Mouse (Mus musculus) lung, embryonic 15.5 days (tissue): ENCODE results near the gene Glra3. TPM values are rescaled to one million over a fixed set of nuclear protein-coding genes. Genes with fewer than 3 reads are reported as not detected.

Source experiments
- ATAC-seq: fragments of 200-750 bp; cut with Nextera tagmentation; 2 replicates; pipeline ENCODE4 v1.8.0; 2017; ENCODE audit warnings: moderate number of reproducible peaks, borderline replicate concordance; ENCODE audit not compliant: low FRiP score, low TSS enrichment; ENCODE audit errors: extremely low read depth
- H3K27ac ChIP-seq: fragments of 300-500 bp; sonication (generic); 2 replicates; pipeline ENCODE4 v1.5.1; 2015; ENCODE audit warnings: moderate library complexity, mild to moderate bottlenecking, inconsistent platforms
- H3K27me3 ChIP-seq: fragments of 300-500 bp; sonication (generic); 2 replicates; pipeline ENCODE4 v1.6.1; 2015; ENCODE audit warnings: inconsistent platforms
- H3K36me3 ChIP-seq: fragments of 300-500 bp; sonication (generic); 2 replicates; pipeline ENCODE4 v1.6.1; 2015; ENCODE audit warnings: inconsistent platforms
- H3K4me1 ChIP-seq: fragments of 300-500 bp; sonication (generic); 2 replicates; pipeline ENCODE4 v1.6.1; 2015; ENCODE audit warnings: inconsistent platforms
- H3K4me2 ChIP-seq: fragments of 300-500 bp; sonication (generic); 2 replicates; pipeline ENCODE4 v1.6.1; 2015; ENCODE audit warnings: inconsistent platforms, mild to moderate bottlenecking, moderate library complexity
- H3K4me3 ChIP-seq: fragments of 300-500 bp; sonication (generic); 2 replicates; pipeline ENCODE4 v1.5.1; 2015; ENCODE audit warnings: mild to moderate bottlenecking, inconsistent platforms
- H3K9ac ChIP-seq: fragments of 300-500 bp; sonication (generic); 2 replicates; pipeline ENCODE4 v1.6.1; 2015; ENCODE audit warnings: inconsistent platforms
- H3K9me3 ChIP-seq: fragments of 300-500 bp; sonication (generic); 2 replicates; pipeline ENCODE4 v1.6.1; 2016; ENCODE audit warnings: inconsistent platforms
- WGBS: fragments of 180-500 bp; shearing (Covaris S2); methylation state at CpG from one replicate; pipeline ENCODE4 v1.1.7; 2015; 5-methylcytosine and 5-hydroxymethylcytosine counted together
- polyA plus RNA-seq: library from polyadenylated mRNA; unstranded; fragments of >200 nt; fragmentation: Nextera tagmentation; extraction: Ambion mirVana; gene quantifications from 2 replicates; pipeline ENCODE4 v1.2.1, GENCODE M21; 2015

Gene Glra3
- polyA plus RNA-seq, result not detected in 2 replicates

GRCm38 (mm10) chr8:55939870-55940525 is at the start of gene Glra3:
Gene Glra3 (plus strand): TSS chr8:55940460.
- H3K9me3 ChIP-seq, result no peaks in the 10 kb centered on the region
- no peak for ATAC-seq
- WGBS, result 12% methylated on average over 11 of the region's 11 CpGs
- H3K9ac ChIP-seq, result no peak within 1 kb of the TSS
- H3K27me3 ChIP-seq, result no peaks in the 10 kb centered on the region
- no peaks in the 10 kb centered on the region for H3K36me3 ChIP-seq
- no peak within 1 kb of the TSS for H3K4me2 ChIP-seq
- no peak within 1 kb of the TSS for H3K27ac ChIP-seq
- H3K4me1 ChIP-seq, result no peaks in the 10 kb centered on the region
- no peak within 1 kb of the TSS for H3K4me3 ChIP-seq

- H3K27ac ChIP-seq, result no peak within 1 kb of the TSS
- H3K27me3 ChIP-seq, result no peaks in the 10 kb centered on the region
- no peak within 1 kb of the TSS for H3K4me2 ChIP-seq
- H3K36me3 ChIP-seq, result no peaks in the 10 kb centered on the region
- no peak for ATAC-seq
- no peak within 1 kb of the TSS for H3K4me3 ChIP-seq
- 76% methylated on average over 1 of the region's 1 CpGs for WGBS
- H3K4me1 ChIP-seq, result no peaks in the 10 kb centered on the region
- no peaks in the 10 kb centered on the region for H3K9me3 ChIP-seq
- no peak within 1 kb of the TSS for H3K9ac ChIP-seq
These were observed 33.4 kb upstream of the Glra3 start, which contains the start of gene Adam29 for GRCm38 (mm10) chr8:55906848-55907247. Gene Adam29 (minus strand): TSS chr8:55906948.

GRCm38 (mm10) chr8:55940526-55940880 is 243 bp downstream of the Glra3 start:
- 2% methylated on average over 8 of the region's 8 CpGs for WGBS
- H3K36me3 ChIP-seq, result no peaks in the 10 kb centered on the region
- H3K27me3 ChIP-seq, result no peaks in the 10 kb centered on the region
- ATAC-seq, result no peak; the same call in 1 of the 2 replicates
- H3K4me3 ChIP-seq, result no peak overlapping the region
- H3K9ac ChIP-seq, result no peak overlapping the region
- H3K4me2 ChIP-seq, result no peak overlapping the region
- H3K27ac ChIP-seq, result no peak overlapping the region
- H3K4me1 ChIP-seq, result no peaks in the 10 kb centered on the region
- H3K9me3 ChIP-seq, result no peaks in the 10 kb centered on the region

- H3K27me3 ChIP-seq, result no peaks in the 10 kb centered on the region
- no peaks in the 10 kb centered on the region for H3K9me3 ChIP-seq
- H3K4me3 ChIP-seq, result no peak overlapping the region
- no peak overlapping the region for H3K27ac ChIP-seq
- H3K36me3 ChIP-seq, result no peaks in the 10 kb centered on the region
- no peak for ATAC-seq
- 73% methylated on average over 3 of the region's 3 CpGs for WGBS
- H3K9ac ChIP-seq, result no peak overlapping the region
- no peak overlapping the region for H3K4me2 ChIP-seq
- H3K4me1 ChIP-seq, result no peaks in the 10 kb centered on the region
These were observed 24.6 kb downstream of the Glra3 start for GRCm38 (mm10) chr8:55964759-55965320.

GRCm38 (mm10) chr8:55997859-55998258 is 57.6 kb downstream of the Glra3 start:
- H3K9ac ChIP-seq, result no peak overlapping the region
- 51% methylated on average over 3 of the region's 3 CpGs for WGBS
- no peaks in the 10 kb centered on the region for H3K27me3 ChIP-seq
- no peaks in the 10 kb centered on the region for H3K9me3 ChIP-seq
- no peaks in the 10 kb centered on the region for H3K36me3 ChIP-seq
- H3K4me1 ChIP-seq, result no peaks in the 10 kb centered on the region
- no peak overlapping the region for H3K4me3 ChIP-seq
- no peak for ATAC-seq
- H3K4me2 ChIP-seq, result no peak overlapping the region
- no peak overlapping the region for H3K27ac ChIP-seq

GRCm38 (mm10) chr8:56054324-56054723 is 114.1 kb downstream of the Glra3 start:
- no peak for ATAC-seq
- no peaks in the 10 kb centered on the region for H3K4me1 ChIP-seq
- no peak overlapping the region for H3K4me3 ChIP-seq
- H3K36me3 ChIP-seq, result no peaks in the 10 kb centered on the region
- no peak overlapping the region for H3K4me2 ChIP-seq
- no peaks in the 10 kb centered on the region for H3K9me3 ChIP-seq
- WGBS, result 37% methylated on average over 2 of the region's 2 CpGs
- H3K27me3 ChIP-seq, result no peaks in the 10 kb centered on the region
- no peak overlapping the region for H3K9ac ChIP-seq
- H3K27ac ChIP-seq, result no peak overlapping the region

- Histone ChIP-seq H3K4me3 (no peak overlapping the region), H3K9ac (no peak overlapping the region), H3K36me3 (no peaks in the 10 kb centered on the region), H3K4me2 (no peak overlapping the region), H3K27ac (no peak overlapping the region), H3K4me1 (no peaks in the 10 kb centered on the region), H3K27me3 (no peaks in the 10 kb centered on the region), H3K9me3 (no peaks in the 10 kb centered on the region)
- no peak for ATAC-seq
- WGBS, result 21% methylated on average over 3 of the region's 3 CpGs
These were observed 122.8 kb downstream of the Glra3 start for GRCm38 (mm10) chr8:56063081-56063480.

GRCm38 (mm10) chr8:56070486-56071254 is 130.4 kb downstream of the Glra3 start:
- 43% methylated on average over 2 of the region's 2 CpGs for WGBS
- no peak for ATAC-seq

GRCm38 (mm10) chr8:56083654-56084053 is 143.4 kb downstream of the Glra3 start:
- Histone ChIP-seq H3K36me3 (no peaks in the 10 kb centered on the region), H3K27me3 (no peaks in the 10 kb centered on the region), H3K9ac (no peak overlapping the region), H3K4me2 (no peak overlapping the region), H3K4me1 (no peaks in the 10 kb centered on the region), H3K4me3 (no peak overlapping the region), H3K9me3 (no peaks in the 10 kb centered on the region), H3K27ac (no peak overlapping the region)
- ATAC-seq, result no peak

More at GRCm38 (mm10) chr8:56070486-56071254, 130.4 kb downstream of the Glra3 start:
- no peaks in the 10 kb centered on the region for H3K4me1 ChIP-seq
- H3K4me3 ChIP-seq, result no peak overlapping the region
- no peaks in the 10 kb centered on the region for H3K36me3 ChIP-seq
- H3K9ac ChIP-seq, result no peak overlapping the region
- H3K9me3 ChIP-seq, result no peaks in the 10 kb centered on the region
- no peaks in the 10 kb centered on the region for H3K27me3 ChIP-seq
- H3K4me2 ChIP-seq, result no peak overlapping the region
- H3K27ac ChIP-seq, result no peak overlapping the region

GRCm38 (mm10) chr8:56094385-56094784 is 154.1 kb downstream of the Glra3 start:
- Histone ChIP-seq H3K4me2 (no peak overlapping the region), H3K27me3 (no peaks in the 10 kb centered on the region), H3K9me3 (no peaks in the 10 kb centered on the region), H3K9ac (no peak overlapping the region), H3K36me3 (no peaks in the 10 kb centered on the region), H3K4me3 (no peak overlapping the region), H3K4me1 (no peaks in the 10 kb centered on the region), H3K27ac (no peak overlapping the region)
- no peak for ATAC-seq

- Histone ChIP-seq H3K4me1 (no peaks in the 10 kb centered on the region), H3K9me3 (no peaks in the 10 kb centered on the region), H3K27me3 (no peaks in the 10 kb centered on the region), H3K27ac (no peak overlapping the region), H3K4me3 (no peak overlapping the region), H3K36me3 (no peaks in the 10 kb centered on the region), H3K9ac (no peak overlapping the region), H3K4me2 (no peak overlapping the region)
- ATAC-seq, result no peak
- 74% methylated on average over 6 of the region's 6 CpGs for whole genome bisulfite sequencing
These were observed 170.0 kb downstream of the Glra3 start for GRCm38 (mm10) chr8:56110296-56110695.

- Histone ChIP-seq H3K9ac (no peak overlapping the region), H3K36me3 (no peaks in the 10 kb centered on the region), H3K4me1 (no peaks in the 10 kb centered on the region), H3K4me2 (no peak overlapping the region), H3K27me3 (no peaks in the 10 kb centered on the region), H3K27ac (no peak overlapping the region), H3K4me3 (no peak overlapping the region), H3K9me3 (no peaks in the 10 kb centered on the region)
- ATAC-seq, result no peak
- WGBS, result 72% methylated on average over 2 of the region's 2 CpGs
These were observed 189.1 kb downstream of the Glra3 start for GRCm38 (mm10) chr8:56129357-56129756.
